Mouse (Mus musculus) stomach, embryonic 16.5 days (tissue): ENCODE measurements around the gene Fam234a. TPM values are rescaled to one million over a fixed set of nuclear protein-coding genes. Genes with fewer than 3 reads are reported as not detected.
A peak's percentile ranks its signal among the peaks of the same experiment; 100 is the strongest.

Experiments used
- ATAC-seq: fragments of 200-750 bp; cut with Nextera tagmentation; 2 replicates; pipeline ENCODE4 v1.8.0; 2017; ENCODE audit warnings: moderate number of reproducible peaks, moderate TSS enrichment; ENCODE audit not compliant: insufficient read depth, low FRiP score
- H3K27ac ChIP-seq: fragments of 300-500 bp; sonication (generic); 2 replicates; pipeline ENCODE4 v1.5.1; 2014; ENCODE audit warnings: low read length
- H3K27me3 ChIP-seq: fragments of 300-500 bp; sonication (generic); 2 replicates; pipeline ENCODE4 v1.6.1; 2014; ENCODE audit warnings: low read length, control low read depth, mixed read lengths; ENCODE audit not compliant: control insufficient read depth, insufficient read depth
- H3K36me3 ChIP-seq: fragments of 300-500 bp; sonication (generic); 2 replicates; pipeline ENCODE4 v1.6.1; 2014; ENCODE audit warnings: low read length; ENCODE audit not compliant: control insufficient read depth, insufficient read depth
- H3K4me1 ChIP-seq: fragments of 300-500 bp; sonication (generic); 2 replicates; pipeline ENCODE4 v1.6.1; 2014; ENCODE audit warnings: low read length, control low read depth, mixed read lengths; ENCODE audit not compliant: control insufficient read depth, insufficient read depth
- H3K4me2 ChIP-seq: fragments of 300-500 bp; sonication (generic); 2 replicates; pipeline ENCODE4 v1.6.1; 2014; ENCODE audit warnings: low read depth, low read length, mixed read lengths
- H3K4me3 ChIP-seq: fragments of 300-500 bp; sonication (generic); replicated peaks from 2 replicates; pipeline ENCODE4 v1.5.1; 2014; ENCODE audit warnings: mild to moderate bottlenecking, low read length
- H3K9ac ChIP-seq: fragments of 300-500 bp; sonication (generic); 2 replicates; pipeline ENCODE4 v1.6.1; 2014; ENCODE audit warnings: low read length
- H3K9me3 ChIP-seq: fragments of 300-500 bp; sonication (generic); replicated peaks from 2 replicates; pipeline ENCODE4 v1.6.1; 2016; ENCODE audit warnings: low read length, control low read depth; ENCODE audit not compliant: control insufficient read depth
- WGBS: fragments of 180-500 bp; shearing (Covaris S2); extraction: QIAGEN DNeasy Blood & Tissue Kit; methylation state at CpG from one replicate; pipeline ENCODE4 v1.1.7; 2014; 5-methylcytosine and 5-hydroxymethylcytosine counted together
- polyA plus RNA-seq: library from polyadenylated mRNA; unstranded; fragments of >200 nt; fragmentation: Nextera tagmentation; extraction: Ambion mirVana; gene quantifications from 2 replicates; pipeline ENCODE4 v1.2.1, GENCODE M21; 2015

Fam234a gene
- polyA plus RNA-seq, 1 experiment from 2014 or later = 89.0 TPM

- Histone ChIP-seq H3K27ac (no peak overlapping the region), H3K36me3 (peaks cover 16% of the 10 kb centered on the region; the same call in 1 of the 2 replicates), H3K27me3 (no peaks in the 10 kb centered on the region), H3K9ac (no peak overlapping the region), H3K4me3 (no peak overlapping the region), H3K4me1 (no peaks in the 10 kb centered on the region), H3K4me2 (no peak overlapping the region), H3K9me3 (no peaks in the 10 kb centered on the region)
- WGBS = 76% methylated on average over 4 of the region's 4 CpGs
- no peak for ATAC-seq
These were observed 17.8 kb upstream of the Fam234a start for GRCm38 (mm10) chr17:26261826-26262225.

GRCm38 (mm10) chr17:26255313-26255712 is 11.3 kb upstream of the Fam234a start:
- Histone ChIP-seq H3K4me2 (no peak overlapping the region), H3K9me3 (no peaks in the 10 kb centered on the region), H3K4me1 (peaks cover 10% of the 10 kb centered on the region; the same call in 1 of the 2 replicates), H3K4me3 (no peak overlapping the region), H3K36me3 (peaks cover 12% of the 10 kb centered on the region; the same call in 1 of the 2 replicates), H3K9ac (no peak overlapping the region), H3K27me3 (no peaks in the 10 kb centered on the region), H3K27ac (no peak overlapping the region)
- whole genome bisulfite sequencing = 90% methylated on average over 7 of the region's 7 CpGs
- ATAC-seq = no peak

GRCm38 (mm10) chr17:26253399-26253798 is 9.4 kb upstream of the Fam234a start:
- Histone ChIP-seq H3K9me3 (no peaks in the 10 kb centered on the region), H3K4me1 (peaks cover 10% of the 10 kb centered on the region; the same call in 1 of the 2 replicates), H3K4me3 (peak overlapping the region; percentile 99), H3K36me3 (peaks cover 4% of the 10 kb centered on the region; the same call in 1 of the 2 replicates), H3K4me2 (peak overlapping the region; percentile 78), H3K27me3 (no peaks in the 10 kb centered on the region), H3K27ac (peak overlapping the region; percentile 99), H3K9ac (peak overlapping the region; percentile 100)
- under 1% methylated on average over 24 of the region's 24 CpGs for WGBS
- no peak for ATAC-seq

GRCm38 (mm10) chr17:26252539-26253251 is 8.7 kb upstream of the Fam234a start, which contains the start of gene Luc7l:
TSS of gene Luc7l (plus strand) at chr17:26252896.
- Histone ChIP-seq H3K36me3 (no peaks in the 10 kb centered on the region; the same call in 1 of the 2 replicates), H3K9me3 (no peaks in the 10 kb centered on the region), H3K27me3 (no peaks in the 10 kb centered on the region), H3K4me2 (peak within 1 kb of the TSS; percentile 78), H3K4me1 (peaks cover 10% of the 10 kb centered on the region; the same call in 1 of the 2 replicates), H3K4me3 (peak within 1 kb of the TSS; percentile 99), H3K9ac (peak within 1 kb of the TSS; percentile 100), H3K27ac (peak within 1 kb of the TSS; percentile 99)
- peak; percentile 95 for ATAC-seq
- WGBS = under 1% methylated on average over 43 of the region's 43 CpGs

GRCm38 (mm10) chr17:26251886-26252538 is 8.0 kb upstream of the Fam234a start:
- Histone ChIP-seq H3K4me2 (peak overlapping the region; percentile 78), H3K9me3 (no peaks in the 10 kb centered on the region), H3K27me3 (no peaks in the 10 kb centered on the region), H3K9ac (no peak overlapping the region), H3K36me3 (no peaks in the 10 kb centered on the region; the same call in 1 of the 2 replicates), H3K4me3 (peak overlapping the region; percentile 99), H3K27ac (peak overlapping the region; percentile 99), H3K4me1 (peaks cover 10% of the 10 kb centered on the region; the same call in 1 of the 2 replicates)
- ATAC-seq = no peak
- 53% methylated on average over 4 of the region's 4 CpGs for WGBS

GRCm38 (mm10) chr17:26243471-26244100 is 456 bp downstream of the Fam234a start:
- H3K9me3 ChIP-seq = no peaks in the 10 kb centered on the region
- peaks cover 6% of the 10 kb centered on the region for H3K4me1 ChIP-seq
- H3K4me2 ChIP-seq = peak overlapping the region; percentile 79
- peak overlapping the region; percentile 84 for H3K9ac ChIP-seq
- WGBS = under 1% methylated on average over 32 of the region's 32 CpGs
- ATAC-seq = peak; percentile 78
- peak overlapping the region; percentile 80 for H3K4me3 ChIP-seq
- no peaks in the 10 kb centered on the region for H3K27me3 ChIP-seq
- H3K36me3 ChIP-seq = no peaks in the 10 kb centered on the region
- peak overlapping the region; percentile 83 for H3K27ac ChIP-seq

- 75% methylated on average over 6 of the region's 6 CpGs for WGBS
- Histone ChIP-seq H3K4me3 (no peak overlapping the region), H3K9ac (no peak overlapping the region), H3K4me1 (peaks cover 15% of the 10 kb centered on the region), H3K27ac (peak overlapping the region; percentile 34; the same call in 1 of the 2 replicates), H3K27me3 (no peaks in the 10 kb centered on the region), H3K36me3 (no peaks in the 10 kb centered on the region), H3K9me3 (no peaks in the 10 kb centered on the region), H3K4me2 (no peak overlapping the region)
- no peak for ATAC-seq
These were observed 3.1 kb downstream of the Fam234a start for GRCm38 (mm10) chr17:26240990-26241389.

- H3K9me3 ChIP-seq = no peaks in the 10 kb centered on the region
- ATAC-seq = no peak
- no peaks in the 10 kb centered on the region for H3K36me3 ChIP-seq
- no peak overlapping the region for H3K27ac ChIP-seq
- 55% methylated on average over 6 of the region's 6 CpGs for WGBS
- no peak overlapping the region for H3K4me3 ChIP-seq
- no peaks in the 10 kb centered on the region for H3K27me3 ChIP-seq
- peaks cover 19% of the 10 kb centered on the region for H3K4me1 ChIP-seq
- no peak overlapping the region for H3K4me2 ChIP-seq
- H3K9ac ChIP-seq = no peak overlapping the region
These were observed 3.8 kb downstream of the Fam234a start for GRCm38 (mm10) chr17:26240120-26240790.
